Mouse (Mus musculus) stomach, embryonic 16.5 days (tissue): Measurements from ENCODE around the gene Gle1. TPM values are rescaled to one million over a fixed set of nuclear protein-coding genes. Genes with fewer than 3 reads are reported as not detected.
"Not testable (repeated sequence)": the region's sequence is repeated elsewhere in the genome, so short reads cannot be mapped to it uniquely, and the experiment has no call there.

Experiments
- ATAC-seq: fragments of 200-750 bp; cut with Nextera tagmentation; 2 replicates; pipeline ENCODE4 v1.8.0; 2017; ENCODE audit warnings: moderate number of reproducible peaks, moderate TSS enrichment; ENCODE audit not compliant: insufficient read depth, low FRiP score
- H3K27ac ChIP-seq: fragments of 300-500 bp; sonication (generic); 2 replicates; pipeline ENCODE4 v1.5.1; 2014; ENCODE audit warnings: low read length
- H3K27me3 ChIP-seq: fragments of 300-500 bp; sonication (generic); 2 replicates; pipeline ENCODE4 v1.6.1; 2014; ENCODE audit warnings: low read length, control low read depth, mixed read lengths; ENCODE audit not compliant: control insufficient read depth, insufficient read depth
- H3K36me3 ChIP-seq: fragments of 300-500 bp; sonication (generic); 2 replicates; pipeline ENCODE4 v1.6.1; 2014; ENCODE audit warnings: low read length; ENCODE audit not compliant: control insufficient read depth, insufficient read depth
- H3K4me1 ChIP-seq: fragments of 300-500 bp; sonication (generic); 2 replicates; pipeline ENCODE4 v1.6.1; 2014; ENCODE audit warnings: low read length, control low read depth, mixed read lengths; ENCODE audit not compliant: control insufficient read depth, insufficient read depth
- H3K4me2 ChIP-seq: fragments of 300-500 bp; sonication (generic); 2 replicates; pipeline ENCODE4 v1.6.1; 2014; ENCODE audit warnings: low read depth, low read length, mixed read lengths
- H3K4me3 ChIP-seq: fragments of 300-500 bp; sonication (generic); replicated peaks from 2 replicates; pipeline ENCODE4 v1.5.1; 2014; ENCODE audit warnings: mild to moderate bottlenecking, low read length
- H3K9ac ChIP-seq: fragments of 300-500 bp; sonication (generic); 2 replicates; pipeline ENCODE4 v1.6.1; 2014; ENCODE audit warnings: low read length
- H3K9me3 ChIP-seq: fragments of 300-500 bp; sonication (generic); replicated peaks from 2 replicates; pipeline ENCODE4 v1.6.1; 2016; ENCODE audit warnings: low read length, control low read depth; ENCODE audit not compliant: control insufficient read depth
- WGBS: fragments of 180-500 bp; shearing (Covaris S2); extraction: QIAGEN DNeasy Blood & Tissue Kit; methylation state at CpG from one replicate; pipeline ENCODE4 v1.1.7; 2014; 5-methylcytosine and 5-hydroxymethylcytosine counted together
- polyA plus RNA-seq: library from polyadenylated mRNA; unstranded; fragments of >200 nt; fragmentation: Nextera tagmentation; extraction: Ambion mirVana; gene quantifications from 2 replicates; pipeline ENCODE4 v1.2.1, GENCODE M21; 2015

Gene Gle1
- polyA plus RNA-seq, 1 experiment from 2014 or later = 50.0 TPM

DNA sequence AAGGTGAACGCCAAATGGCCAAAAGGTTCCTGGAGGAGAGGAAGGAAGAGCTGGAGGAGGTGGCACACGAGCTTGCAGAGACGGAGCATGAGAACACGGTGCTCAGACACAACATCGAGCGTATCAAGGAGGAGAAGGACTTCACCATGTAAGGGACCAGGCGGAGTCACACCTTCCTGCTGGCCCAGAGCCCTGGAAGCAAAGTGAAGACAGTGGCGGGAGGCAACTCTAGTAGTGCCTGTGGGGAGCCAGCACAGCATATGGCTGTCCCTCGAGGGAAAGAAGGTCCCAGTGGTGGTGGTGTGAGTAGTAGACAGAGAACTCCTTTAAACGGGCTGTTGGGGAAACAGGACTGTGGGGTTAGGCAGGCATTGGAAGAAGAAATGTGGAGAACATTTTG is 33.0 kb upstream of the Gle1 start:
- Histone ChIP-seq H3K27ac (no peak overlapping the region), H3K27me3 (no peaks in the 10 kb centered on the region), H3K9me3 (no peaks in the 10 kb centered on the region), H3K4me3 (no peak overlapping the region), H3K4me2 (no peak overlapping the region), H3K4me1 (no peaks in the 10 kb centered on the region), H3K36me3 (peaks cover 42% of the 10 kb centered on the region), H3K9ac (no peak overlapping the region)
- ATAC-seq = no peak
- WGBS = 88% methylated on average over 10 of the region's 10 CpGs

DNA sequence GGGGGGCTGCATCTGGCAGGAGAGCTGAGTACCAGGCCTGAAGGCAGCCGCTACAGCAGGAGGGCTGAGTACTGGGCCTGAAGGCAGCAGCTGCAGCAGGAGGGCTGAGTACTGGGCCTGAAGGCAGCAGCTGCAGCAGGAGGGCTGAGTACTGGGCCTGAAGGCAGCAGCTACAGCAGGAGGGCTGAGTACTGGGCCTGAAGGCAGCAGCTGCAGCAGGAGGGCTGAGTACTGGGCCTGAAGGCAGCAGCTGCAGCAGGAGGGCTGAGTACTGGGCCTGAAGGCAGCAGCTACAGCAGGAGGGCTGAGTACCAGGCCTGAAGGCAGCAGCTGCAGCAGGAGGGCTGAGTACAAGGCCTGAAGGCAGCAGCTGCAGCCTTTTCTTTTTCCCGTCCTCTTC is 27.1 kb upstream of the Gle1 start:
- not testable (repeated sequence) for H3K9me3 ChIP-seq, H3K4me2 ChIP-seq, ATAC-seq, H3K4me1 ChIP-seq, H3K9ac ChIP-seq, H3K27me3 ChIP-seq, H3K4me3 ChIP-seq, H3K27ac ChIP-seq
- WGBS = 82% methylated on average over 2 of the region's 2 CpGs
- H3K36me3 ChIP-seq = peaks cover 36% of the 10 kb centered on the region

GRCm38 (mm10) chr2:29910042-29910441 is 25.2 kb upstream of the Gle1 start:
- no peak for ATAC-seq
- Histone ChIP-seq H3K9ac (no peak overlapping the region), H3K27ac (no peak overlapping the region), H3K36me3 (peaks cover 34% of the 10 kb centered on the region), H3K4me2 (no peak overlapping the region), H3K4me1 (no peaks in the 10 kb centered on the region), H3K4me3 (no peak overlapping the region), H3K27me3 (no peaks in the 10 kb centered on the region), H3K9me3 (no peaks in the 10 kb centered on the region)
- 90% methylated on average over 2 of the region's 2 CpGs for WGBS

DNA sequence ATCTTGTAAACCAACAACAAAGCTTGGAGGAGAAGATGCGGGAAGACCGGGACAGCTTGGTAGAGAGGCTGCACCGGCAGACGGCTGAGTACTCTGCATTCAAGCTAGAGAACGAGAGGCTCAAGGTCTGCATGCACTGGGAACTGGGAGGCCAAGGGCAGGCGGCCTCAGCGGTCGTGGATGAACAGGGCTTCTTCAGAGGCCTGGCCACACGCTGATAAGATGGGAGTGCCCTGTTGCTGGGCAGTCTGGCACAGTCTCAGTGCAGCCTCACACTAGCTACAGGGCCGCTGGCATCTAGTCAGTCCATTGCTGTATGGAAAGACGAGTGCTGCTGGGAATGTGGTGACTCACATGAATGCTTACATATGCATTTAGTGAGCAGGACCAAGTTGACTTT is 17.6 kb upstream of the Gle1 start:
- Histone ChIP-seq H3K4me3 (no peak overlapping the region), H3K36me3 (peaks cover 16% of the 10 kb centered on the region), H3K4me2 (no peak overlapping the region), H3K27me3 (no peaks in the 10 kb centered on the region), H3K9me3 (no peaks in the 10 kb centered on the region), H3K9ac (no peak overlapping the region), H3K27ac (no peak overlapping the region), H3K4me1 (no peaks in the 10 kb centered on the region)
- 92% methylated on average over 11 of the region's 11 CpGs for WGBS
- ATAC-seq = no peak

DNA sequence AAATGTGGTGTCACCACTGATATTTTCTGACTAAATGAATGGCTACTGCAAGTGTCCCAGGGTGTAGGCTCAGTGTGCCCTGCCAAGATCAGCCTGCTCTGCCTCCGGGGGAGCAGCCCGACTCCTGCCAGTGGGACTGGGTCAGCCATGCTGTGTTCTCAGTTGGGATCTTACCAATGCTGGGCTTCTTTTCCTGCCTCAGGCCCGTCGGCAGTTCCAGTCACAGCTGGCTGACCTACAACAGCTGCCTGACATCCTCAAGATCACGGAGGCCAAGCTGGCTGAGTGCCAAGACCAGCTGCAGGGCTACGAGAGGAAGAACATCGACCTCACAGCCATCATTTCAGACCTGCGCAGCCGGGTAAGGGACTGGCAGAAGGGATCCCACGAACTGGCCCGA is 13.2 kb upstream of the Gle1 start:
- no peaks in the 10 kb centered on the region for H3K27me3 ChIP-seq
- no peak for ATAC-seq
- H3K27ac ChIP-seq = no peak overlapping the region
- H3K4me1 ChIP-seq = no peaks in the 10 kb centered on the region
- WGBS = 37% methylated on average over 11 of the region's 11 CpGs
- peaks cover 7% of the 10 kb centered on the region for H3K36me3 ChIP-seq
- H3K4me3 ChIP-seq = no peak overlapping the region
- no peaks in the 10 kb centered on the region for H3K9me3 ChIP-seq
- H3K4me2 ChIP-seq = no peak overlapping the region
- no peak overlapping the region for H3K9ac ChIP-seq

DNA sequence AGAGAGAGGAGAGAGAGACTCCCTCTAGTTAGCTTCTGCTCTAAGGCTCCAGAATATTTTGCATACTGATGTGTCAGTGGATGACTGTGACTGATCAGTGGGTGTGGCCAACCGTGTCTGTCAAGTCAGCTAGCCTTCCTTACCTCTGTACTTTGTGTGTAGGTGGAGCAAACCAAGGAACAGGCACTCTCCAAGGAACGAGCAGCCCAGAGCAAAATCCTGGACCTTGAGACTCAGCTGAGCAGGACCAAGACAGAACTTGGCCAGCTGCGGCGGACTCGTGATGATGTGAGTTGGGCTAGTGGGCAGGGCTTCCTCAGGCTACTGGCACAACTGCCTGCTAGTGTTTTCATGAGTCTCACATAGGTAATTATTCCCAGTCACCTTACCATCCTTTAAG is 8.7 kb upstream of the Gle1 start:
- H3K9me3 ChIP-seq = no peaks in the 10 kb centered on the region
- 85% methylated on average over 5 of the region's 5 CpGs for WGBS
- H3K36me3 ChIP-seq = peaks cover 16% of the 10 kb centered on the region
- no peaks in the 10 kb centered on the region for H3K4me1 ChIP-seq
- no peak overlapping the region for H3K9ac ChIP-seq
- no peak overlapping the region for H3K4me2 ChIP-seq
- no peak for ATAC-seq
- H3K4me3 ChIP-seq = no peak overlapping the region
- H3K27ac ChIP-seq = no peak overlapping the region
- no peaks in the 10 kb centered on the region for H3K27me3 ChIP-seq

- Histone ChIP-seq H3K27me3 (no peaks in the 10 kb centered on the region), H3K36me3 (peaks cover 9% of the 10 kb centered on the region; the same call in 1 of the 2 replicates), H3K9ac (no peak overlapping the region), H3K9me3 (no peaks in the 10 kb centered on the region), H3K4me2 (no peak overlapping the region), H3K4me1 (no peaks in the 10 kb centered on the region), H3K4me3 (no peak overlapping the region), H3K27ac (no peak overlapping the region)
- no peak for ATAC-seq
- 83% methylated on average over 10 of the region's 10 CpGs for WGBS
Measured at GRCm38 (mm10) chr2:29930506-29930905, 4.7 kb upstream of the Gle1 start.

DNA sequence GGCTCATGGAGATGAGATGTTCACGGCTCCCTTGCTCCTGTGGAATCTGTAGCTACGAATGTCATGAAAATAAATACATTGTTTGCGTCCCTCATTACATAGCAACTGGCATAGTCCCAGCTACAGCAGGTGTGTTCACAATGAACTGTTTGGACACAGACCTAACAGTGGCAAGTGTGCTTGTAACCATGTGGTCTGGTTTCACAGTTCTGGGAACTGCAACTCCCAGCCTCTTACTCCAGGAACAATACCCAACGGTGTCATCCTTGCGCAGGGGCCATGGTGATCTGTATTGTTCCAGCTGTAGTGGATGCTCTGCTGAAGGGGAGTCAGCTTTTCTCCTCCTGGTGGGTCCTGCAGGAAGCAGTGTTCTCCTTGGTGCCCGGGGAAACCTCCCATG is 4.0 kb upstream of the Gle1 start:
- ATAC-seq = no peak
- H3K9ac ChIP-seq = no peak overlapping the region
- no peak overlapping the region for H3K4me3 ChIP-seq
- no peaks in the 10 kb centered on the region for H3K27me3 ChIP-seq
- H3K27ac ChIP-seq = no peak overlapping the region
- H3K36me3 ChIP-seq = peaks cover 9% of the 10 kb centered on the region; the same call in 1 of the 2 replicates
- WGBS = 89% methylated on average over 6 of the region's 6 CpGs
- H3K4me2 ChIP-seq = no peak overlapping the region
- peaks cover 4% of the 10 kb centered on the region for H3K4me1 ChIP-seq
- H3K9me3 ChIP-seq = no peaks in the 10 kb centered on the region

- 0 out of 2 replicates have a peak, but pooled peaks cover 4% of the 10 kb centered on the region for H3K36me3 ChIP-seq
- no peaks in the 10 kb centered on the region for H3K27me3 ChIP-seq
- no peak overlapping the region for H3K9ac ChIP-seq
- WGBS = 85% methylated on average over 9 of the region's 9 CpGs
- no peak overlapping the region for H3K27ac ChIP-seq
- H3K4me3 ChIP-seq = no peak overlapping the region
- H3K4me2 ChIP-seq = no peak overlapping the region
- peaks cover 4% of the 10 kb centered on the region for H3K4me1 ChIP-seq
- no peaks in the 10 kb centered on the region for H3K9me3 ChIP-seq
- ATAC-seq = no peak
Measured at GRCm38 (mm10) chr2:29940073-29940472, 4.8 kb downstream of the Gle1 start.

DNA sequence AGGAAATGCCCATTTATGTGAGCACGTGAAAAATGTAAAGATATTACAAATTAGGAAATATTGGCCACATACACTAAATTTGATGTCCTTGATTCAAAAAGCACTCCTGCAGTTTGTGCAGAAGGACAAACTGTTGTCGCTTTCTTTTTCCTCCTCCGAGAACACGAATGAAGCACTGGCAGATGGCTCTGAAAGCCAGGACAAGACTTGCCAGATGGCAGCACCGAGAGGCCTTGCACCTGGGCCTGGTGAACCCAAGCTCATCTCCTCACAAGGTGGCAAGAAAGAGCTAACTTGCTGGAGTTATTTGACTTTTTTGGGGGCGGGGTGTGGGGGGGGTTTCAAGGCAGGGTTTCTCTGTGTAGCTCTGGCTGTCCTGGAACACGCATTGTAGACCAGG is 5.6 kb downstream of the Gle1 start:
- 0 out of 2 replicates have a peak, but pooled peaks cover 4% of the 10 kb centered on the region for H3K36me3 ChIP-seq
- 93% methylated on average over 7 of the region's 7 CpGs for WGBS

More for the DNA sequence above, 5.6 kb downstream of the Gle1 start:
- no peaks in the 10 kb centered on the region for H3K9me3 ChIP-seq
- no peak overlapping the region for H3K4me3 ChIP-seq
- H3K4me2 ChIP-seq = no peak overlapping the region
- H3K27me3 ChIP-seq = no peaks in the 10 kb centered on the region
- no peak for ATAC-seq
- H3K9ac ChIP-seq = no peak overlapping the region
- H3K27ac ChIP-seq = no peak overlapping the region
- peaks cover 4% of the 10 kb centered on the region for H3K4me1 ChIP-seq
